Mouse (Mus musculus) cerebellum, postnatal 25 days (tissue): Measurements from ENCODE around the gene Pi16.

Source experiments
- DNase-seq, 2 experiments: peaks; one replicate each; pipeline ENCODE4 v3.0.0; 2021; ENCODE audit warnings: mixed read lengths in 2 of 2

The Pi16 gene

DNA sequence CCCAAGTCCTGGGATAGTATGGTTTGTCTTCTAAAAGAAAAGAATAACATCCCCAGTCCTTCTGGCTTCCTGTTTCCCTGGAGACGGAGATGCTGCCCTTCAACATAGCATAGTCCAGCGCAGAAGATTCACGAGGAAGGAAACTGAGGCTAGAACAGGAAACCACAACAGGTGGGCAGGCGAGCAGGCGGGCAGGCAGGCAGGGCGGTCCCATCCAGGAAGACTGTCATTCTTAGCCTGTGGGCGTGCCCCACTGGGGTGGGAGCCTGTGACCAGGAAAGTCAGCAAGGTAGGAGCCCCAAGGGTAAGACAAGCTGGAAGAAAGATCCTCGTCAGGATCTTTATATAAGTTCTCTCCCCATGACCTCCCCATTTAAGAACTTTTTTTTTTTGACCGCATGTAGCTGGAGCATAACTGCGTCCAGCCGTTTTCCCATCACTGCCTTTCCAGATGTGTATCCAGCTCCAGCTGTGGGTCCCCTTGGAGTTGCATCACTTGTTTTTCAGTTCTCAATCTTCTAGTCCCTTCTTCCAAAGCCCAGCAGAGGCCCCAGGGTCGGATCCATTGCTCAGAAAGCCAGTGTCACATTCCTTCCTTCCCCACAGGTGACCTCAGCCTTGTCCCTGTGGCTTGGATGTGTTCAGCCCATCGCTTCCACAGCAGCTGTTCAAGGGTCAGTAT is 13.0 kb upstream of the Pi16 start:
- DNase-seq, result no peak

- DNase-seq, result peak; percentile 63 to 74
Measured at GRCm38 (mm10) chr17:29305058-29305806, 12.2 kb upstream of the Pi16 start.

DNA sequence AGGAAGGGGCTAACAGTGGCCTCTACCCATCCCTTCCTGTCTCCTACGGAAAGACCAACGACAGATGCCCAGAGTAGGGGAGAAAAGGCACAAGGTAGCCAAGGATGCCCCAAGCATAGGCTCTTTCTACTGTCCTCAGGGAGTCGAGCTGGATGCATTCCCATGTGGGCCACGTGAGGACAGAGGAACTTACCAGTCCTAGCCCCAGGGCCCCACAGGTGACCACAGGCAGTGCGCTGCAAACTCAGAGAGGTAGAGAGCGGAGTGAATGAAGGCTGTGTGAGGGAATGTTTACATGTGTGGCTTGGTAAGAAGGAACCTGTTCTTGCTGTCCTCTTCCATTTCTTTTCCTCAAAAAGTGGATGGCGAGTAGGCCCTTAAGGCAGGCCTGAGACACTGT is 11.6 kb upstream of the Pi16 start:
- peak in 1 of 2 experiments; percentile 38 for DNase-seq

GRCm38 (mm10) chr17:29310056-29310623 is 7.3 kb upstream of the Pi16 start:
- no peak for DNase-seq

DNA sequence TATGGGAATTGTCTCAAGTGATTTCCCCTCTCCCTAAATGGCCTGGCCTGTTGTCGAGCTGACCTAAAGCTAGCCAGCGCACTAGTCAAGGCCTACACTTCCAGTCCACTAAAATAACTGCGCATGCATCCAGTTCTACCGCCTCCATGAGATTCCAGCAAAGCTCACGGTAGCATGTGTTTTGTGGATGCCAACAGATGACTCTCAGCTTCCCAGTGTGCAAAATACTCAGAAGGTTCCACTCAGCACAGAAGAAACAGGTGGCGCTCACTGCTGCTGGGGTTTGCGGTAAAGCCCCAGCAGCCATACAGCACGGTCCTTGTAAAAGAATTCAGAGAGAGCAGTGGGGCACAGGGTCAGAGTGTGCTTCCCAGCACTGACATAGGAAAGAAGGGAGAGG is 5.9 kb upstream of the Pi16 start:
- DNase-seq, result no peak

DNA sequence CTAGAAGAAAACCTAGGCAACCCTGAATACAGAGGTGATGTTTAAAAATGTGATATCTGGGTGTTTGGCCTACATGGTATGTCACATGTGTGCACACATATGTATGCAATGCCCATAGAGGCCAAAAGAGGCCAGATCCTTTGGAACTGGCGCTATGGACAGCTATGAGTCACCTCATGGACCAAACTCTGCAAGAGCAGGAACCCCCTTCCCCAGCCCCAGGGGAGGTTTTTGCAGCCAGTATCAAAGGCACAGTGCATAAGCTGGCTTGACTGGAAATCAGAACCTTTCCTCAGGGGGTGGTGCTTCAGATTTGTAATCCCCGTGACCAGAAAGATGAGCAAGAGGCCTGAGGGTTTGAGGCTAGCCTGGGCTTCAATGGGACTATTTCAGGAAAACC is 5.4 kb upstream of the Pi16 start:
- DNase-seq, result no peak

DNA sequence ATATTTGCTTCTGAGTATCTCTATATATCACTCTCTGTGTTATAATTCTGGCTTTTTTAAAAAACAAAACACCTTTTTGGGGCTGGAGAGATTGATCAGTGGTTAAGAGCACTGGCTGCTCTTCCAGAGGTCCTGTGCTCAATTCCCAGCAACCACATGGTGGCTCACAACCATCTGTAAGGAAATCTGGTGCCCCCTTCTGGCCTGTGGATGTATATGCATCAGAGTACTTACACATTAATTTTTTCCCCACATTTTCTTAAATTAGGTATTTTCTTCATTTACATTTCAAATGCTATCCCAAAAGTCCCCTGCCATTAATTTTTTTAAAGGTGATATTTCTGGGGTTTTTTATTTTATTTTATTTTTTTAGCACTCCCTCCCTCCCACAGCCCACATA is 4.2 kb upstream of the Pi16 start:
- DNase-seq, result no peak

DNA sequence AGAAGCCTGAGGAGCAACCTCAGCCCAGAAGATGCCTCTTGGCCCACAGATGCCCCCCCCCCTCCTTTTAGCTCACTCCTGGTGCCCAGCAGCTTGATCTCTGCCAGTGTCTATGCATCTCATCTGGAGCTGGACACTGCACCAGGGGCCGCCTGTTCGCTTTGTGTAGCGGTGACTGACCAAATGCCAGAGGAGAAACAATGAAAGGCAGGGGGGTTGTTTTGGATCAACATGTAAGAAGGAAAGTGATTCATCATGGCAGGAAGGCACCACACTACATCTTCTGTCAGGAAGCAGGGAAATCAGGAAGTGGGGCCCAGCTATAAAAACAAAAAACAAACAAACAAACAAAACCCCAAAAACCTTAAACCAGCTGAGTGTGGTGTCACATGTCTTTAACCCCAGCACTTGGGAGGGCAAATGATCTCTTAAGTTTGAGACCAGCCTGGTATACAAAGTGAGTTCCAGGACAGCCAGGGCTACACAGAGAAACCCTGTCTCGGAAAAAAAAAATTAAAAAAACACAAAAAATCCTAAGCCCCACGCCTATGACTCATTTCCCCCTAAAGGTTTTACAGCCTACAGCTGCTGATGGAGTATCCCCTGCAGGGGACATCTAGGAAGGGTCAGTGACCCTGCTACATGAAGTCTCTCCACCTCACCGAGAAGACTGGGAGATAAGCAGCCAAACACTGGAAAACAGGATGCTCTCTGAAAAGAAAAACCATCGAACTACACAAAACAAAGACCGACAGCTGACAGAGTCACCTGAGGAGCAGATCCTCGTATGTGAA is 1.6 kb upstream of the Pi16 start:
- no peak for DNase-seq

DNA sequence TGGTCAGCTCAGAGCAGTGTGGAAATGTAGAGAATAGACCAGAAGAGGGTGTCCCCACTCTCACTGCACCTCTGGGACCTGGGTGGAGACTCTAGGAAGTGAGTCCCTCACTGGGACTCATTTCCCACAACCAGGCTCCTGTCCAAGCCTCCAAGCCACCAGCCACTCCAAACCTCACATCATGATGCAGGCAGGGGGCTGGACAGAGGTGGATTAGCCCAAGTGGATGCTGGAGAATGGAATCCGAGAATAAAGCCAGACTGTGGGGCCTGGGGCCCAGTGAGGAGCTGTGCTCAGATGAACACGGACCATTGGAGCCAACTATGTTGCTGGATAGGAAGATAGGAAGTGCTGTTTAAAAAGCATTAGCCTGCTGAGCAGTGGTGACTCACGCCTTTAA is 589 bp upstream of the Pi16 start:
- no peak for DNase-seq

DNA sequence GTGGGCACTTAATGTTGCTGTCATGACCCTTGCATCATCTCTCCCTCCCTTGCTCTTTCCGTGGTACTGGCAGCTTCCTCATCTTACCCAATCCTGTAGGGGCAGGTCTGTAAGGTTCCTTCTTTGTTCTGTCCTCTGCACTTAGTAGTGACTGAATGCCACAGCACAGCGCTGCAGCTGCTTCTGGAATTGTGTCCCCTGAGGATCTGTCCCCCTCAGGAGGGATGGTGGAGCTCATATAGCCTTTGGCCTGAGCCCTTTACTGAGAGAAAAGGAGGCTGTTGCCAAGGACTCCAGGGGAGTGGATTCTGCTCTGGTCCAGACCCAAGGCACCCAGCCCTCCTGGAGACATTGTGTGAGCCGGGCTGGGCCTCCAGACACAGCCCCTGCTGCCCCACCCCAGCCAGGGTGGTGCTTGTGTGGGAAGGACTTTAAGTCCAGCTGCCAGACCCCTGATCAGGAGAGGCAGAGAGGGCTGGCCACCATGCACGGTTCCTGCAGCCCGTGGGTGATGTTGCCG is 1.3 kb downstream of the Pi16 start:
- no peak for DNase-seq

GRCm38 (mm10) chr17:29319476-29319875 is 2.0 kb downstream of the Pi16 start:
- no peak for DNase-seq

GRCm38 (mm10) chr17:29319881-29320639 is 2.6 kb downstream of the Pi16 start:
- DNase-seq, result no peak

DNA sequence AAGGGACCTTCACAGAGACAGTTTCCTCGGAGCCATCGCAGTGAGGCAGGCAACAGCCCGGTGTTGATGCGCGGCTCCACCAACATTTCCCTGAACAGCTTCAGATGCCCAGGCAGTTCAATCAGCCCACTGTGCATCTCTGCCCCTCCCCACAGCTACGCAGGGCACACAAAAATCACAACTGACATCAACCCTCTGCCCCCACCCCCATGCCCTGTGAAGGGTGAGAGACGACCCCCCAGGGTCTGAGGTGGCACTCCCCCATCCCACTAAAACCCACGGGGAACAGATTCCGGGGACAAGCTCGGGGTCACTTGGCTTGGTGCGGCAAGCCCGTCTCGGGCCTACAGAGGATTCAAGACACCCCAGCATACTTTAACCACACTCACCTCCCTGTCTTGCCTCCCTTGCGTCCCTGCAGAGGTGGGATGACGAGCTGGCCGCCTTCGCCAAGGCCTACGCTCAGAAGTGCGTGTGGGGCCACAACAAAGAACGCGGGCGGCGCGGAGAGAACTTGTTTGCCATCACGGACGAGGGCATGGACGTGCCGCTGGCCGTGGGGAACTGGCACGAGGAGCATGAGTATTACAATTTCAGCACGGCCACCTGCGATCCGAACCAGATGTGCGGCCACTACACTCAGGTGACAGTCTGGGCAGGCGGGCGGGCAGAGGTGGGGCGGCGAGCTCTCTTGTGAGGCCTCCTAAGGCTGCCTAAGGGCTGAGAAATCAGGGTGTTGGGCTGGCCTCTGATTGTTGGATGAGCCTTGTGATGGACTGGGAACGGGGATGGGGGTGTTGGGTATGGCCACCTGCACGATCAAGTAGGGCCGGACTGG is 4.5 kb downstream of the Pi16 start:
- DNase-seq, result no peak

DNA sequence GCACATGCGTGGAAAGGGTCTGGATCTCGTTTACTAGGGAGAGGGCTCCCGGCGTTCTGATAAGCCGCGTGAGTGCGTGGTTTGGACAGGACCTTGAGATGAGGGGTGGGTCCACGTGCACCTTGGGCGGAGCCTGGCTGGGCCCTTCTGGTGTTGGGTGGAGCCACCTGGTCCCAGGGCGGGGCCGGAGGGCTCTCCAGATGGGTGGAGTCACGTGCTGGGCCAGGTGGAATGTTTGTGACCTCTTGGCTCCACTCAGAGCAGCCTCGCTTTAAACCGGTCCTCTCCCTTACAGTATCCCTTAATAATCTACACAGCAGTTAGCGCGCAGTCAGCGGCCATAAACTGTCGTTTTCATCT is 5.1 kb downstream of the Pi16 start:
- DNase-seq, result no peak

- no peak for DNase-seq
Measured at GRCm38 (mm10) chr17:29323625-29324024, 6.1 kb downstream of the Pi16 start.

- peak in 1 of 2 experiments; percentile 3 for DNase-seq
Measured at GRCm38 (mm10) chr17:29325831-29326230, 8.4 kb downstream of the Pi16 start.

DNA sequence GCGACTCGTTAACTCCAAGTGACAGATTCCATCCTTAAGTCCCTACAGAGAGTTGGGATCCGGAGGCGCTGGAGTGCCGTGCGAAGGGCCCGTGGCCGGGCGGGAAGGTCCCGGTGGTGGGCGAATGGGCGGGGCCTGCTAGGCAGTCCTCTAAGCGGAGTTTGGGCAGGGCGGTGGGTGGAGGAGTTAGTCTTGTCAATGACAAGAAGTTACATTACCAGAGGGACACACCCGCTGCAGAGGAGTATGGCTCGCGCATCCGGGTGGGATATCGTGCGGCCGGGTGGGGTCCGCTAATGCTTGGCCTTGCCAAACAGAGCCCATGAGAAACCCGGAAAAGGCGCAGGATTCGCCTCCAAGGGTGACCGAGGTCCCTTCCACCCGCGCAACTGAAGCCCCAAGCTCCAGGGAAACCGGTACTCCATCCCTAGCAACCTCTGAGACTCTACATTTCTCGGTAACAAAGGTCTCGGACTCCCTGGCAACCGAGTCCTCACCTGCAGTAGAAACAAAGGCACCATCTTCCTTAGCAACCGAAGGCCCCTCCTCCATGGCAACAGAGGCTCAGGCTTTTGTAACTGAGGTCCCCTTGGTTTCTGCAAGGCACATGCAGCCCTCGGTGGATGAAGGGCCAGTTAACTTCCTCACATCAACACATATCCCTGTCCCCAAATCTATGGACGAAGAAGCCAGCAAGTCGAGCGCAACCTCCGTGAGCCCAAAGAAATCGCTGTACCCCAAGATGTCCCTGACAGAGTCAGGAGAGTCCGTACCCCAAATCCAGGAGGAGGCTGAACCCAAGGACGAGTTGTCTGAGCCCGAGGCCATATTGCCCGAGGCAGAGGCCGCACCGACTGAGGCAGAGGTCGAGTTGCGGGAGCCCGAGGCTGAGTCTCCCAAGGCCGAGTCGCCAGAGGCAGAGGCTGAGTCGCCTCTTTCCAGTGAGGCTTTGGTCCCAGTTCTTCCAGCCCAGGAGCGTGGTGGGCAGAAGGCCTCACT is 9.3 kb downstream of the Pi16 start:
- DNase-seq, result peak in 1 of 2 experiments; percentile 34

GRCm38 (mm10) chr17:29327691-29328090 is 10.2 kb downstream of the Pi16 start:
- DNase-seq, result no peak

GRCm38 (mm10) chr17:29330221-29330620 is 12.7 kb downstream of the Pi16 start:
- peak in 1 of 2 experiments; percentile 41 for DNase-seq
